Mouse (Mus musculus) stomach, postnatal 0 days (tissue): Measurements from ENCODE around the gene Clasp2. TPM values are rescaled to one million over a fixed set of nuclear protein-coding genes. Genes with fewer than 3 reads are reported as not detected.

Experiments used
- ATAC-seq: fragments of 200-750 bp; cut with Nextera tagmentation; 2 replicates; pipeline ENCODE4 v1.8.0; 2017; ENCODE audit not compliant: low FRiP score, low TSS enrichment
- DNase-seq: peaks from one replicate; pipeline ENCODE4 v3.0.0-alpha.2; 2016; ENCODE audit warnings: low spot score
- H3K27ac ChIP-seq: fragments of 300-500 bp; sonication (generic); replicated peaks from 2 replicates; pipeline ENCODE4 v1.5.1; 2014; ENCODE audit warnings: mild to moderate bottlenecking, control low read depth
- H3K27me3 ChIP-seq: fragments of 300-500 bp; sonication (generic); 2 replicates; pipeline ENCODE4 v1.6.1; 2014; ENCODE audit warnings: low read length; ENCODE audit not compliant: control insufficient read depth, insufficient read depth
- H3K36me3 ChIP-seq: fragments of 300-500 bp; sonication (generic); 2 replicates; pipeline ENCODE4 v1.6.1; 2014; ENCODE audit warnings: low read length, mixed read lengths; ENCODE audit not compliant: control insufficient read depth, insufficient read depth
- H3K4me1 ChIP-seq: fragments of 300-500 bp; sonication (generic); replicated peaks from 2 replicates; pipeline ENCODE4 v1.6.1; 2014; ENCODE audit warnings: antibody characterized with exemption; ENCODE audit not compliant: control insufficient read depth, insufficient read depth
- H3K4me2 ChIP-seq: fragments of 300-500 bp; sonication (generic); replicated peaks from 2 replicates; pipeline ENCODE4 v1.6.1; 2014; ENCODE audit warnings: low read depth, mild to moderate bottlenecking, control low read depth, moderate library complexity
- H3K4me3 ChIP-seq: fragments of 300-500 bp; sonication (generic); 2 replicates; pipeline ENCODE4 v1.5.1; 2014; ENCODE audit warnings: low read depth, low read length, control low read depth
- H3K9ac ChIP-seq: fragments of 300-500 bp; sonication (generic); 2 replicates; pipeline ENCODE4 v1.6.1; 2014; ENCODE audit warnings: mild to moderate bottlenecking, low read length, control low read depth, mixed read lengths
- H3K9me3 ChIP-seq: fragments of 300-500 bp; sonication (generic); 2 replicates; pipeline ENCODE4 v1.6.1; 2016; ENCODE audit warnings: low read length; ENCODE audit not compliant: control insufficient read depth
- CTCF ChIP-seq: IDR thresholded peaks from 2 replicates; pipeline ENCODE4 v1.5.1; 2016; ENCODE audit warnings: antibody characterized with exemption, low read depth, mild to moderate bottlenecking, moderate library complexity
- EP300 ChIP-seq: optimal IDR thresholded peaks from 2 replicates; pipeline ENCODE3; 2016; ENCODE audit warnings: antibody characterized with exemption
- WGBS: fragments of 180-500 bp; shearing (Covaris S2); extraction: QIAGEN DNeasy Blood & Tissue Kit; methylation state at CpG from one replicate; pipeline ENCODE4 v1.1.7; 2014; 5-methylcytosine and 5-hydroxymethylcytosine counted together
- polyA plus RNA-seq: library from polyadenylated mRNA; unstranded; fragments of >200 nt; fragmentation: Nextera tagmentation; extraction: Ambion mirVana; gene quantifications from 2 replicates; pipeline ENCODE4 v1.2.1, GENCODE M21; 2015

The Clasp2 gene
- polyA plus RNA-seq, 1 experiment from 2014 or later: 8.6 TPM

DNA sequence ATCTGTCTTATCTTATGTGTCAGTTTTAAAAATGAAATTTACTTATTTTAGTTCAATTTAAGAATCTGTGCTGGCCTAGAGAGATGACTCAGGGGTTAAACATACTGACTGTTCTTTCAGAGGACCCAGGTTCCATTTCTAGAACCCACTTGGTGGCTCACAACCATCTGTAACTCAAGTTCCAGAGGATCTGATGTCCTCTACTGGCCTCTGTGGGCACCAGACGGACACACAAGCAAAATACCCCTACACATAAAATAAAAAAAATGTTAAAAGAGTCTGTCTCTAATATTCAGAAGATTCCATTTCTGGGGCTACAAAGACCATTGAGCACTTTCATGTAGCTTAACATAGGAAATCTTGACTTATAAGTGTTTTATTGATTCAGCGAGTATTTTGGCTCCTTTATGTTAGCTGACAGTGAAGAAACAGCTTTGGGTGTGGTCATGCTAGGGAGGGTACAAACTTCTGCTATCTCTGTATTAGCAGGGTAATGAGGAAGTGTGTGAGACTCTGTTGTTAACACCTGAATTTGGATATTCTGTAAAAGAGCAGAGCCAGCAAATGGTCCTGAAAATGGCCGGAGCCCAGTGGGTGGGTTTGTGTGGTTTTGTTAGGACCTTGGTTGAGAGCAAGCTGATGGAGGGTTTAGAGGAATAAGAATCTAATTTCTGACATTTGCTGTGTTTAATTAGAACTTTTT is 200.0 kb downstream of the Clasp2 start:
- Histone ChIP-seq H3K9me3 (no peaks in the 10 kb centered on the region), H3K27ac (no peak overlapping the region), H3K36me3 (peaks cover 7% of the 10 kb centered on the region; the same call in 1 of the 2 replicates), H3K27me3 (no peaks in the 10 kb centered on the region), H3K4me3 (no peak overlapping the region), H3K9ac (no peak overlapping the region), H3K4me1 (no peaks in the 10 kb centered on the region), H3K4me2 (no peak overlapping the region)
- TF ChIP-seq CTCF (0 out of 2 replicates have a peak, but pooled peaks have one; percentile 1), EP300 (no peak)
- no peak for DNase-seq
- no peak for ATAC-seq
- WGBS: 85% methylated on average over 3 of the region's 3 CpGs

DNA sequence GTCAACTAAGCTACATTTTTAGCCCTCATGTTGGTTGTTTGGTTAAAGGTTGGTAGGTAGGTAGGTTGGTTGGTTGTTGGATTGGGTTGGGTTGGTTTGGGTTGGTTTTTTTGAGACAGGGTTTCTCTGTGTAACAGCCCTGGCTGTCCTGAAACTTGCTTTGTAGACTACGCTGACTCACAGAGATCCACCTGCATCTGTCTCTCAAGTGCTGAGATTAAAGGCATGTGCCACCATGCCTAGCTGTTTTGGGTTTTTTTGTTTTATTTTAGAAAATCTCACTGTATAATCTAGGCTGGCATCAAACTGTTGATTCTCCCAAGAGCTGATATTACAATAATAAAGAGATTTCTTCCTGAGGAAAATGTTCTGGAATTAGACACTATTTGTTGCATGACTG is 202.1 kb downstream of the Clasp2 start:
- Histone ChIP-seq H3K27ac (no peak overlapping the region), H3K9ac (no peak overlapping the region), H3K4me2 (no peak overlapping the region), H3K36me3 (peaks cover 12% of the 10 kb centered on the region; the same call in 1 of the 2 replicates), H3K9me3 (no peaks in the 10 kb centered on the region), H3K4me3 (no peak overlapping the region), H3K4me1 (no peaks in the 10 kb centered on the region), H3K27me3 (no peaks in the 10 kb centered on the region)
- no peak for DNase-seq
- no peak for ATAC-seq
- 75% methylated on average over 1 of the region's 1 CpGs for WGBS
- TF ChIP-seq CTCF: no peak
- TF ChIP-seq EP300: no peak

DNA sequence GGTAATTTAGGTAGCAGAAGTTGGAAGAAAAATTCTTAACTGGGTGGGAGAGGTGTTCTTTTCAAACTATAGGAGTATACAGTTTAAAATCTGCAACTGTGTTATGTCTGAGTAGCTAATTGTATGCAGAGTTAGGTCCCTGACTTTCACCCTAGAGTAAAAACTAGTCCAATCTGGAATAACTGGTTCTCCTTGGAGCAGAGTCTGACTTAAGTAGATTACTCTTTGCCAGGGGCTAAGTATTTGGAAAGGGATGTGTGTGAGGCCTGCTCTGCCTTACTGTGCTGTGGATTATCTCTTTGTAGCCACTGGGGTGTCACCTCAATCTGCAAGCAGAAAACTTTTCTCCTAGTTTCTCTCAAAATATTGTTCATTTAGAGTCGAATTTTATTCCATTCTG is 205.9 kb downstream of the Clasp2 start:
- Histone ChIP-seq H3K9me3 (no peaks in the 10 kb centered on the region), H3K9ac (no peak overlapping the region), H3K36me3 (peaks cover 12% of the 10 kb centered on the region; the same call in 1 of the 2 replicates), H3K4me3 (no peak overlapping the region), H3K4me2 (no peak overlapping the region), H3K27me3 (no peaks in the 10 kb centered on the region), H3K27ac (no peak overlapping the region), H3K4me1 (no peaks in the 10 kb centered on the region)
- WGBS: 71% methylated on average over 1 of the region's 1 CpGs
- no peak for TF ChIP-seq EP300
- TF ChIP-seq CTCF: no peak
- DNase-seq: no peak
- ATAC-seq: no peak

DNA sequence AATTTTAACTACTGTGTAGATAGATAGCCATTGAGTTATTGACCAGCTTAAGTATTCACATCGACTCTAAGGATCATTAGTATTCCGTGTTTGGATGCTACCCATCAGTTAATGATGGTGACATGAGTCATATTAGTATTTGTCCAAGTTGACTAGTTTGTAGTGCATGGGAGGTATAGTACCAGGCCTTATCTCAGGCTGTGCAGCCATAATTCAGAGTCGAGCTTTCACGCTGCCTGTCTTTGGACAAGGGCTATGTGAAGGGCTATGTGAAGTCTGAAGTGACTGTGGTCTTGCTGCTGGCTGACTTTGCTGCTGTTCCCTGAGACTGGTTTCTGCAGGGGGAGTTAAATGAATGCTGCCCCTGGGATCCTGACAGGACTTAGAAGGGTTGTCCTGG is 216.5 kb downstream of the Clasp2 start:
- TF ChIP-seq CTCF: no peak
- TF ChIP-seq EP300: no peak
- Histone ChIP-seq H3K9ac (no peak overlapping the region), H3K36me3 (peaks cover 22% of the 10 kb centered on the region), H3K27me3 (no peaks in the 10 kb centered on the region), H3K4me3 (no peak overlapping the region), H3K4me1 (no peaks in the 10 kb centered on the region), H3K27ac (no peak overlapping the region), H3K9me3 (no peaks in the 10 kb centered on the region), H3K4me2 (no peak overlapping the region)
- 96% methylated on average over 4 of the region's 4 CpGs for WGBS
- no peak for ATAC-seq
- DNase-seq: no peak

DNA sequence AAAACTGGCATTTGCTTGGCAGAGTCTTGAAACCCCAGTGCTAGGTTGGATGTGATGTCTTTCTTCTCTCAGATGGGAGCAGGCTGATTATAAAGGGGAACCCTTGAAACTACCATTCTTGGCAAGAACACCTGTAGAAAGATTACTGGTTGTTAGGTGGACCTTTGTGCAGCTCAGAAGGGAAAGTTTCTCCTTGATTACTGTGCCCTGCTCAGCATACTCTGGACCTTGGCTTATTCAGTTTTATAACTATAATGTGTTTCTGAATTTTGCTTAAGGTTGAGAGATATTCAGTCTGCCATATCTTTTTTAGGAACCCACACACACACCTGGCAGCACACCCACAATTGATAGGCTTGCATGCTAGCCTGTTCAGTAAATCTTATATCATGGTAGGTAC is 222.4 kb downstream of the Clasp2 start:
- H3K27me3 ChIP-seq: no peaks in the 10 kb centered on the region
- H3K36me3 ChIP-seq: peaks cover 16% of the 10 kb centered on the region; the same call in 1 of the 2 replicates
- no peak overlapping the region for H3K4me2 ChIP-seq
- no peak overlapping the region for H3K9ac ChIP-seq
- no peak overlapping the region for H3K27ac ChIP-seq
- H3K4me3 ChIP-seq: no peak overlapping the region
- TF ChIP-seq CTCF (no peak), EP300 (no peak)
- H3K9me3 ChIP-seq: no peaks in the 10 kb centered on the region
- H3K4me1 ChIP-seq: no peaks in the 10 kb centered on the region
- DNase-seq (no peak), ATAC-seq (no peak)

DNA sequence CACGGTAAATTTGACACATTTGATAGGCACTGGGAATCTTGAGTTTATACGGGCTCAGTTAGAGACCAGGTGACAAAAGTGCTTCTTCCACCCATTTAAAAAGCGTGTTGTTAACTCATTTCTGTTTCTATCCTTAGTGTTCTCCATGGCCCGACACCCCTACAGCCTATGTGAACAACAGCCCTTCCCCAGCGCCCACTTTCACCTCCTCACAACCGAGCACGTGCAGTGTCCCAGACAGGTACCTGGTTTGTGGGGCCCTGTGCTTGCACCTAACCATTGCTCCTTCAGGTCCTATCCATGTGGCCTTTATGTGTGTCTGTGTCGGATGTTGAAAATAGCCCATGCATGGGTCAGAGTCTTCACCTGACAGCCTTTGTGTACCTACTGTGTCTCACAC is 223.1 kb downstream of the Clasp2 start:
- peaks cover 14% of the 10 kb centered on the region; the same call in 1 of the 2 replicates for H3K36me3 ChIP-seq
- ATAC-seq (no peak), DNase-seq (no peak)
- WGBS: 93% methylated on average over 8 of the region's 8 CpGs
- H3K27ac ChIP-seq: no peak overlapping the region
- no peak overlapping the region for H3K9ac ChIP-seq
- H3K4me2 ChIP-seq: no peak overlapping the region
- H3K9me3 ChIP-seq: no peaks in the 10 kb centered on the region
- no peaks in the 10 kb centered on the region for H3K27me3 ChIP-seq
- no peak overlapping the region for H3K4me3 ChIP-seq
- no peaks in the 10 kb centered on the region for H3K4me1 ChIP-seq
- no peak for TF ChIP-seq EP300
- no peak for TF ChIP-seq CTCF
